ENCODE assay signal across 22 mouse cellular contexts in genomic region chr10:6488605-6489004, GRCm38 (mm10).
DNase-seq lines count a peak whose midpoint lies in the region; ATAC-seq lines count a peak whose summit lies in the region.
"Had no signal": no experiment of that assay in that cellular context is flagged by ENCODE, and none has a peak within 500 bp of the region (broad histone marks: within the 10 kb centered on the region; RNA-seq: fewer than 3 reads in every experiment).

No protein-coding gene starts in this region.

- DNase-seq in frontal cortex, adult 2 months (ENCODE audit: extremely low spot score in 1 of 2, low spot score in 1 of 2) = no peak
- peak; percentile 36 for DNase-seq in Muller cell, postnatal 12 days (ENCODE audit: inconsistent ontology term)
- peak; percentile 49 for DNase-seq in brain, adult 2 months (ENCODE audit: low read depth, low spot score)
- peak; percentile 15 for DNase-seq in telencephalon, adult 2 months (ENCODE audit: low read depth, low spot score)
- no peak for DNase-seq in urinary bladder, postnatal 36 days (ENCODE audit: low spot score in 2 of 2)
- no peak for DNase-seq in right cerebral cortex, adult 18-20 months
- DNase-seq in heart, adult 18-20 months = no peak
- DNase-seq: adrenal gland, adult 2 months; adrenal gland, adult 8-10 months; adrenal gland, postnatal 10 days; adrenal gland, postnatal 14 days; adrenal gland, postnatal 25 days; adrenal gland, postnatal 36 days; B cell, adult 2 months; cerebellum, adult 11 months; cerebellum, adult 11-12 months; cerebellum, adult 18-20 months; cerebellum, adult 2 months had no signal

- ATAC-seq in frontal cortex, adult (ENCODE audit: low TSS enrichment) = peak; percentile 96
- ATAC-seq: activated CD4-positive, CD25-positive, alpha-beta regulatory T cell, adult 4 months; CD4-positive, CD25-positive, alpha-beta regulatory T cell, adult 4 months; Patski had no signal

Comparison
In these comparisons a context has a peak if more than half of its experiments do, and no peak if none do; other contexts are left out.
1. DNase-seq: peak in Muller cell, postnatal 12 days (single experiment), brain, adult 2 months (single experiment) and telencephalon, adult 2 months (single experiment); none in frontal cortex, adult 2 months (0 of 2), urinary bladder, postnatal 36 days (0 of 2), right cerebral cortex, adult 18-20 months (single experiment) and heart, adult 18-20 months (0 of 2).